Mouse (Mus musculus) stomach, postnatal 0 days (tissue): ENCODE data around the gene Akap1.

Experiments
- CTCF ChIP-seq: IDR thresholded peaks from 2 replicates; pipeline ENCODE4 v1.5.1; 2016; ENCODE audit warnings: antibody characterized with exemption, low read depth, mild to moderate bottlenecking, moderate library complexity
- EP300 ChIP-seq: optimal IDR thresholded peaks from 2 replicates; pipeline ENCODE3; 2016; ENCODE audit warnings: antibody characterized with exemption

- TF ChIP-seq CTCF, result no peak
- no peak for TF ChIP-seq EP300
Observed at GRCm38 (mm10) chr11:88853588-88853987, 10.8 kb downstream of the Akap1 start.
